Mouse (Mus musculus) stomach, postnatal 0 days (tissue): Measurements from ENCODE around the gene Fibcd1.

Experiments
- CTCF ChIP-seq: IDR thresholded peaks from 2 replicates; pipeline ENCODE4 v1.5.1; 2016; ENCODE audit warnings: antibody characterized with exemption, low read depth, mild to moderate bottlenecking, moderate library complexity
- EP300 ChIP-seq: optimal IDR thresholded peaks from 2 replicates; pipeline ENCODE3; 2016; ENCODE audit warnings: antibody characterized with exemption

DNA sequence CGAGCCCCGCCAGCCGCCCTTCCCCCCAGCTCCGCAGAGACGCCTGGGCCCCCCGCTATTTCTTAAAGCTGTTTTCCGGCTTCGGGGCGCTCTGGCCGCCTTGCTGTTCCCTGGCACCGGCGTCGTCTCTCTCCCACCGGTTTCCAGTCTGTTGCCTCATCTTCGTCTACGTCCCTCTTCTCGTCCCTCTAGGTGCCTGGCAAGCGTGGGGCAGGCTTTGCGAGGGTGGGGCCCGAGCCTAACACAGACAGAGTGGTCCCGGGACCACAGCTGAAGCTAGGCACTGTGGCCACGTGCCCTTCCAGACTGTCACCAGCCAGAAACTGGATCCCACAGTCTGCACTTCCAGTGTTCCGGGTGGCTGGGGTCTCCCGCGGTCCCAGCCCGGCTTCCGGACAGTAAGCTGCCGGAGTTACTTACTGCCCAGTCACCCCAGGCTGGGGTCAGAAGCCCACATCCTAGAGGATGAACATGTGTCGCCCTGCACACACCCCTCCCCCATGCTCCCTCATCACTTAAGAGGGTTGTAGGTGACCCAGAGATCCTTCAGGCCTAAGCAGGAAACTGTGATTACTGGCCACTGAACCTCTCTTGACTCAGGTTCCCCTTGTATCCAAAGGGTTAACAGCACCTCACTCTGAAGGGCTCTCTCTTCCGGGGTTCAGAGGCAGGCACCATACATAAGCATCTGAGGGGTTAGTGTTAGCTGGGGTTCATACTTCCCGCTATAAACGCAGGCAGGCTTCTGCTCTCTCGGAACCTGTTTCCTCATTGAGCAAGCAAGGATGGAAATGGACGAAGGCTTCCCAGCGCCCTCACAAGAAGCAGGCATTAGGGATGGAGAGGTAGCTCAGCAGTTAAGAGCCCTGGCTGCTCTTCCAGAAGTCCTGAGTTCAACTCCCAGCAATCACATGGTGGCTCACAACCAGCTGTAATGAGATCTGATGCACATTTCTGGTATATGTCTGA, 1.2 kb upstream of the Fibcd1 start:
- no peak for TF ChIP-seq CTCF
- no peak for TF ChIP-seq EP300
